Mouse (Mus musculus): ENCODE results near the gene Peak1. TPM values are rescaled to one million over a fixed set of nuclear protein-coding genes. Genes with fewer than 3 reads are reported as not detected.

Peak1 gene
- total RNA-seq (2014; rRNA removed) = 9.1 and 9.6 TPM in 2 replicates
- polyA plus RNA-seq (2015; fragmentation: Nextera tagmentation; extraction: Ambion mirVana) = 5.3 and 5.4 TPM in 2 replicates

DNA sequence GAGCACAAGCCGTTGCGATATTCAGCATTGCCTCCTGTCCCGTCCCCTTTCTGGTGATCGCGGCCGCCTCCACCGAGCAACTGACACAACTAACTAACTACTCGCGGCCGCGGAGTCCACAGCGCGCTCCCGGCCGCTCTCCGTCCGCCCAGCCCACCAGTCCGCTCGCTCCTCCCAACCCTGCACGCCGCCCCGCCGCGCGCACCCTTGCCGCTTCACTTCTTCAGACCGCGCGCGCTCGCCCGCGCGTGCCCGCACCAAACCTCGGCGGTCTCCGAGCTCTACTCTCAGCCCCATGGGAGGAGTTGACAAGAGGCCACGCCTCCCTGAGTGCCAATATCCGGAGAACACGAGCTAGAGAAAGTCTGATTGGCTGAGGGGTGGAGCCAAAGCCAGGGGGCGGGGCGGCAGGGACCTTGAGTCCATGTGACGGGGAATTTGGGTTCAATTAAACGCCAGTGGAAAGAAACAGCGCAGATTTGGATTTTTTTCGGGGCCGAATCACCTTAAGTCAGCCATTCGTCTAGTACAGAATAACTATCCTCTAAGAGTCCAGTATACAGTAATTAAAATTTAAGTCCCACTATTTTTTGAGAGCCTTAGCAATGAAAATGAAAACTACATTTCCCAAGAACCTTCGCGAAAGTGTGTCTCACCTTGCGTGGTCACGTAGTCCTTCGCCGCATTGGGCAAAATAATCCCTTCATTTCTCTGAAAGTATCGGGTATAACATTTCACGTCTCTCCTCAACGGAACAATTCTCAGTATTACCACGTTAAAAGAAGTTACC, at the start of gene Peak1, which contains the start of gene Hmg20a:
TSS of gene Peak1 (minus strand) at position 120 of the 790 bp plus-strand sequence.
TSS of gene Hmg20a (plus strand) at position 662 of the 790 bp plus-strand sequence.
- no peak for TF ChIP-seq CTCF (IDR thresholded peaks at IDR 0.05; ENCODE audit: low read depth)
- peak; percentile 97 for ATAC-seq
- peak; percentile 100 for DNase-seq (ENCODE audit: low spot score)
- Histone ChIP-seq H3K27ac (peak within 1 kb of the TSS; percentile 95), H3K9me3 (ENCODE audit: low read length) (no peaks in the 10 kb centered on the region), H3K36me3 (ENCODE audit: insufficient read depth, low read length) (no peaks in the 10 kb centered on the region), H3K4me3 (ENCODE audit: low read length) (peak within 1 kb of the TSS; percentile 81), H3K4me1 (ENCODE audit: insufficient read depth, low read length) (0 out of 2 replicates have a peak, but pooled peaks cover 18% of the 10 kb centered on the region), H3K27me3 (ENCODE audit: insufficient read depth, low read length) (no peaks in the 10 kb centered on the region), H3K4me2 (ENCODE audit: low read depth, low read length) (peak within 1 kb of the TSS; percentile 78), H3K9ac (replicated peaks; ENCODE audit: low read length) (peak within 1 kb of the TSS; percentile 75)
- WGBS = under 1% methylated on average over 58 of the region's 59 CpGs

DNA sequence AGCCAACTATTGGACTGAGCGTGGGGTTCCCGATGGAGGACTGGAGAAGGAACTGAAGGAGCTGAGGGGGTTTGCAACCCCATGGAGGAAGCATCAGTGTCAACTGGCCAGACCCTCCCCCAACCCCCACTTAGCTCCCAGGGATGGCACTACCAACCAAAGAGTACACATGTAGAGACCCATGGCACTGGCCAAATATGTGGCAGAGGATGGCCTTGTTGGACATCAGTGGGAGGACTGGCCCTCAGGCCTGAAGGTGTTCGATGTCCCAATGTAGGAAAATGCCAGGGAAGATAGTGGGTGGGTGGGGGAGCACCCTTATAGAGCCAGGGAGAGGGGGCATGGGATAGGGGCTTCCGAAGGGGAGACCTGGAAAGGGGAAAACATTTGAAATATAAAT, 48.4 kb upstream of the Peak1 start:
- Histone ChIP-seq H3K36me3 (ENCODE audit: insufficient read depth, low read length) (no peaks in the 10 kb centered on the region; the same call in 1 of the 2 replicates), H3K4me2 (ENCODE audit: low read depth, low read length) (no peak overlapping the region), H3K27me3 (ENCODE audit: insufficient read depth, low read length) (no peaks in the 10 kb centered on the region), H3K9ac (replicated peaks; ENCODE audit: low read length) (no peak overlapping the region), H3K27ac (no peak overlapping the region), H3K9me3 (ENCODE audit: low read length) (no peaks in the 10 kb centered on the region), H3K4me3 (ENCODE audit: low read length) (no peak overlapping the region), H3K4me1 (ENCODE audit: insufficient read depth, low read length) (peaks cover 5% of the 10 kb centered on the region; the same call in 1 of the 2 replicates)
- WGBS = 92% methylated on average over 4 of the region's 4 CpGs
- DNase-seq (ENCODE audit: low spot score) = no peak
- ATAC-seq = no peak
- no peak for TF ChIP-seq CTCF (IDR thresholded peaks at IDR 0.05; ENCODE audit: low read depth)

DNA sequence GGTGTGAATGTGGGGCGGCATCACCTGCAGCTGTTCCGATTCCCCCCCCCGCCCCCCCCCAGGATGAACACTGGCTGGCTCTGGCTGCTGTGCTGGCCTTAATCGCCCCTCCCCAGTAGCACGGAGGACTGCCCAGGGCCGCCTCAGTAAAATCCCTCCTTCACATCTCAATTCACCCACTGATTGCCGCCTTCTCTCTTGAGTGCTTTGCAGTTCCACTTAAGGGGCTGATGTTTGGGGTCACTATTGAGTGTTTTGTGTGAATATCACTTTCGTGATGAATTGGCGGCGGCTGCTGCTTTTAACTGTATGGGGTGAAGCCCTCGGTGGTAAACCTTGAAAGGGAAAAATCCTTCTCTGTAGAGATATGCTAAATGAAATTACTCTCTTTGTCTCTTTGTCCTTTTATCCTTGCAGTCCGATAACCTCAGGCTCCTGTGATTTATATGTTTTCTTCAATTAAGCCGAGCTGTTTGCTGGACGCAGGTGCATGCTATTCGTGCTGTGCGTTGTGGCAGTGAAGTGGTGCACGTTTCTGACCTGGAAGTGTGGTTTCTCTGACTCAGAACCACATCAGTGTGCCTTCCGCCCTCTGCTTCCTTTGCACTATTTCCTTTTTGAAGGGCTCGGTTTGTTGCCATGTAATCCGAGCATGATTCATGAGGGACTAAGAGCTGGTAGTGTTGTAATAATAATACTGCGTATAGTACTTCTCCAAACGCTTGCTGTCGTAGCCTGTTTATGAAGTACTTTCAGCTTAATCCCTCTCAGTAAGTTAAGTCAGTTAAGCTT, 47.2 kb upstream of the Peak1 start:
- peak; percentile 45; the same call in 1 of the 2 replicates for ATAC-seq
- H3K9ac ChIP-seq (replicated peaks; ENCODE audit: low read length) = no peak overlapping the region
- TF ChIP-seq CTCF (IDR thresholded peaks at IDR 0.05; ENCODE audit: low read depth) = no peak

DNA sequence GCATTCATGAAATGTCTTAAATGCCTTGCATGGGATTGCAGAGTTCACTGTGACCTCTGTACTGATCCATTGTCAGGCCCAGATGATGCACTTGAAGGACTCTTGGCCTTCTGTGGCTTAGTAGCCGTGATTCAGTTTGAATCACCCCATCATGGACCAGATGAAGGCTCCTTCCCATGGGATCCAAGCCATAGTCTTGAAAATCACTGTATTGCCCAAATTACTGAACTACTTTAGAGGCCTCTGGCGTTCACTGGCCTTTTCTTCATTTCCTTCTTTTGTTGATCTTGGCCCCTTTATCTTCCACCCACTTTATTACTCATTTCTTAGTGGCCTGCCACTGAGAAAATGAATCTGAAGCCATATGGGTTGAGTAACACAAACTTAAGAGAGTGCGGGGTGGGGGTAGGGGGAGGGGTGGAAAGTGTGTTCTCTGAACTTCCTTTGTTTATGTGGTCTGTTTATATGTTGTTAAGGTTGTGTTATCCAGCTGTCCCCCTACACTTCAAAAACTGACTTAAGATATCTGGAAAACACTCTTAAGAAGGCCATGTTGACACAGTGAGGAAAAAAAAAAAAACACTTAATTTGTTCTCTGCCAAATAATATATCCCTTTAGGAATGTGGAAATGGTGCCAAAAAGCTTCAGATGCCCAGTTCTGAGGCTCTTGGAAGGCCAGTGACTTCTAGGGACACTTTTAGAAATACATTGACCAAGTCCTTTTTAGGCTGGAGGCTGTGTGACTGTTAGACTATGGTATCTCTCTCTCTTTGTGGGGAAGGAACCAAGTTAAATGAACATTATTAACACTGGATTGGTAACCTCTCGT, 46.0 kb upstream of the Peak1 start:
- Histone ChIP-seq H3K4me3 (ENCODE audit: low read length) (no peak overlapping the region), H3K9ac (replicated peaks; ENCODE audit: low read length) (no peak overlapping the region), H3K36me3 (ENCODE audit: insufficient read depth, low read length) (no peaks in the 10 kb centered on the region; the same call in 1 of the 2 replicates), H3K9me3 (ENCODE audit: low read length) (no peaks in the 10 kb centered on the region), H3K27me3 (ENCODE audit: insufficient read depth, low read length) (no peaks in the 10 kb centered on the region), H3K4me1 (ENCODE audit: insufficient read depth, low read length) (peaks cover 5% of the 10 kb centered on the region; the same call in 1 of the 2 replicates), H3K27ac (0 out of 2 replicates have a peak overlapping the region, but pooled peaks have one; percentile 42), H3K4me2 (ENCODE audit: low read depth, low read length) (no peak overlapping the region)
- TF ChIP-seq CTCF (IDR thresholded peaks at IDR 0.05; ENCODE audit: low read depth) = no peak
- ATAC-seq (no peak), DNase-seq (ENCODE audit: low spot score) (no peak)
- WGBS = 70% methylated on average over 4 of the region's 4 CpGs

More for the DNA sequence above, 47.2 kb upstream of the Peak1 start:
- WGBS = 38% methylated on average over 23 of the region's 23 CpGs
- Histone ChIP-seq H3K4me1 (ENCODE audit: insufficient read depth, low read length) (peaks cover 5% of the 10 kb centered on the region; the same call in 1 of the 2 replicates), H3K27me3 (ENCODE audit: insufficient read depth, low read length) (no peaks in the 10 kb centered on the region), H3K27ac (peak overlapping the region; percentile 42), H3K4me2 (ENCODE audit: low read depth, low read length) (peak overlapping the region; percentile 27), H3K4me3 (ENCODE audit: low read length) (no peak overlapping the region), H3K36me3 (ENCODE audit: insufficient read depth, low read length) (no peaks in the 10 kb centered on the region; the same call in 1 of the 2 replicates), H3K9me3 (ENCODE audit: low read length) (no peaks in the 10 kb centered on the region)
- DNase-seq (ENCODE audit: low spot score) = peak; percentile 14

DNA sequence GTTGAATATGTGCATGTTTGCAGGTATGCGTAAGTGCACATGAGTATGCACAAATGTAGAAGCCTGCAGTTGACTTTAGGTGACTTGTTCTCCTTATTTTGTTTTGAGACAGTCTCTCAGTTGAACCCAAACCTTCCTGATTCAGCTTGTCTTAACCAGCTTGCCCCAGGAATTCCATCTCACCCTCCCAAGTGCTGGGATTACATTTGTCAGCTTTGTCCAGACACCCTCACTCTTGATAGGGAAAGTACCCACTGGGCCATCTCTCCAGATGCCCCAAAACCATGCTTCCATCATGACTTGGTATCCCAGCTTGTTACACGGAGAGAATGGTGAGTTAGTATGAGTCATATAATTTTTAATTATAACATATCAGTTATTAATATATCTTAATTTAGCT, 45.2 kb upstream of the Peak1 start:
- Histone ChIP-seq H3K36me3 (ENCODE audit: insufficient read depth, low read length) (no peaks in the 10 kb centered on the region; the same call in 1 of the 2 replicates), H3K9ac (replicated peaks; ENCODE audit: low read length) (no peak overlapping the region)
- 93% methylated on average over 2 of the region's 2 CpGs for WGBS

DNA sequence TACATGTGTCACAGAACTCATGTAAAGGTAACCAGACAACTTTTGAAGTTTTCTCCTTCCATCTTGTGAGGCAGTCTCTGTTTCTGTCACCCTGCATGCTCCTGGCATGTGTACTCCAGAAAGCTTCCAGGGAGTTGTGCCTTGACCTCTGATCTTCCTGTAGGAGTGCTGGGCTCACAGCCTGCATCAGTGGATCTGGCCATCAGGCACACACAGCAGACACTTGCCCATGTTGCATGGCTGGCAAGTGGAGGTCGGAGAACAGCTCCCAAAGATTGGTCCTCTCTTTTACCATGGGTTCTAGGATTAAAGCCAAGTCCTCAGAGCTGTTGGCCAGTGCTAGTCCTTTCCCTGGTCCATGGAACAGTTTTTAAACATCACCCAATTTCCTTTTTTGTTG, 44.7 kb upstream of the Peak1 start:
- no peak for DNase-seq (ENCODE audit: low spot score)
- ATAC-seq = no peak
- no peak overlapping the region for H3K4me2 ChIP-seq (ENCODE audit: low read depth, low read length)

More for the DNA sequence above, 45.2 kb upstream of the Peak1 start:
- Histone ChIP-seq H3K4me1 (ENCODE audit: insufficient read depth, low read length) (peaks cover 5% of the 10 kb centered on the region; the same call in 1 of the 2 replicates), H3K27ac (no peak overlapping the region), H3K4me3 (ENCODE audit: low read length) (no peak overlapping the region), H3K27me3 (ENCODE audit: insufficient read depth, low read length) (no peaks in the 10 kb centered on the region), H3K9me3 (ENCODE audit: low read length) (no peaks in the 10 kb centered on the region), H3K4me2 (ENCODE audit: low read depth, low read length) (no peak overlapping the region)
- ATAC-seq (no peak), DNase-seq (ENCODE audit: low spot score) (no peak)
- no peak for TF ChIP-seq CTCF (IDR thresholded peaks at IDR 0.05; ENCODE audit: low read depth)

More for the DNA sequence above, 44.7 kb upstream of the Peak1 start:
- 82% methylated on average over 1 of the region's 1 CpGs for WGBS
- no peak overlapping the region for H3K9ac ChIP-seq (replicated peaks; ENCODE audit: low read length)
- no peaks in the 10 kb centered on the region for H3K36me3 ChIP-seq (ENCODE audit: insufficient read depth, low read length)
- no peak overlapping the region for H3K27ac ChIP-seq
- peaks cover 5% of the 10 kb centered on the region; the same call in 1 of the 2 replicates for H3K4me1 ChIP-seq (ENCODE audit: insufficient read depth, low read length)
- no peak for TF ChIP-seq CTCF (IDR thresholded peaks at IDR 0.05; ENCODE audit: low read depth)
- no peaks in the 10 kb centered on the region for H3K27me3 ChIP-seq (ENCODE audit: insufficient read depth, low read length)
- no peaks in the 10 kb centered on the region for H3K9me3 ChIP-seq (ENCODE audit: low read length)
- H3K4me3 ChIP-seq (ENCODE audit: low read length) = no peak overlapping the region

Data from hindbrain, postnatal 0 days (tissue).